Mouse (Mus musculus) kidney, postnatal 4 days (tissue): Measurements from ENCODE around the gene Gm9970.

Experiments
- DNase-seq, 2 experiments: peaks; one replicate each; pipeline ENCODE4 v3.0.0; 2021; ENCODE audit warnings: mixed read lengths in 2 of 2

Gene Gm9970

DNA sequence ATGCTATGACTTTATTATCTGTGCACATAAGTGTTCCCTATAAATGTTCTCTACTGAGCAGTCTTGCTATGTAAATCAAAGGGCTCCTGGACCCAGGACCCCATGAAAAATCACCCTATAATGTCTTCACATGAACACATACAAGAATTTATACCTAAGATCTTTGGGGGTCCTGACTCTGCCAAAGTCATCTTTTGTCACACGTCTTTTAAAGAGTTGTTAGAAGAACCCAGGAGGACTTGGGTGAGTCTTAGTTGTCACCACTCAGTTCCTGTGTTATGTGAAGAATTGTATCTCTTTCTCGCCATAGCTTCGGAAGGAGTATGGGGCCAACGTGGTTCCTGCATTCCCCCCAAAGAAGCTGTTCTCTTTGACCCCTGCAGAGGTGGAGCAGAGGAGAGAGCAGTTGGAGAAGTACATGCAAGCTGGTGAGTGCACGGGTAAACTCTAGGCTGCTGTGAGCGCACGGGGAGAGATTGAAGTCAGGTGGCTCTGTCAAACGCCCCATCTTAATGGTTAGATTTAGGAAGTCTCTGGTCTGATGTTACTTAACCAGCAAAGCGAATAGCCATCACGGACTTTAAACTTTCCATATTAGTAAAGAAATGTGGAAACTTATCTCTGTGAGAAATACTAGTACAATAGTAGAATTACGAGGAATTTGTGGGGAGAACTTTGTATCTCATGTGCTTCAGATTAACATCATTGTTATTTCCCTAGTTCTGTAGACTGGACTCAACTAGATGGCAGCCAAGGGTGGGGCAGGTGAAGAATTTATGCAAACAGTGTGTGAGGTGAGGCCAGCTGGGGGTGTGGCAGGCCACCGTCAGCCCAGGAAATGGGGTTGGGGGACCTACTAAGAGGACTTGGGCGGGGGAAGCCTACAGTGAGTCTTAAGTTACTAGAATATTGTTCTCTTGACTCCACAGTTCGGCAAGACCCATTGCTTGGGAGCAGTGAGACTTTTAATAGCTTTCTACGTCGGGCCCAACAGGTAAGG is 46.2 kb downstream of the Gm9970 start:
- no peak for DNase-seq

- no peak for DNase-seq
Observed at GRCm38 (mm10) chr5:31193631-31194281, 47.3 kb downstream of the Gm9970 start.

DNA sequence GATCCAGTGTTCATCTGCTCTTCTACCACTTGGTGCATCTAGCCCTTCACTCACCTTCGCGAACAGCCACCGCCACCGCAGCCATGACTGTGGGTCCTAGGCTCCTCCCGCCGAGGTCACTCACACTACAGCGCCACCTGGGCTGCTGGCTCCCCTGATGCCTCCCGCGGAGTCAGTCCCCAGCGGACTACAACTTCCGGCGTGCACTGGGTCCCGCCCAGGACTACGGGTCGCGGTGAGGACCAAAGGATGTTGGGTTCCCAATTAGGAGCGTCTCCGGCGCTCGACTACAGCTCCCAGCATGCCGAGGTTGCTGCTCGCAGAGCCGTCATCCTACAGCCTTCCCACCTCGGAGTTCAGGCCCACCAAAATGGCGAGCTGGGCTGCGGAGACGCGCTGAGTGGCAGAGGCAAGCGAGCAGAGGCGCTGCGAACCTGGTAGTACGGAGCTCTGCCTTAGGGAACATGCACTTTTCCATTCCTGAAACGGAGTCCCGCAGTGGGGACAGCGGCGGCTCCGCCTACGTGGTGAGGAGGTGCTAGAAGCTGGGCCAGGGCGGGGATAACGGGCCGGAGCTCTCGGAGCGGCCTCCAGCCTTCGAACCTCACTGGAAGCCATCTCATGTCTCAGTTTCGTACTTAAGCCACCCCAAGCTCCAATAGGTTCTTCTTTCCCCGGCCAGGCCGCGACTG is 47.9 kb downstream of the Gm9970 start, which contains the start of the genes Snx17 and Eif2b4:
TSS of gene Snx17 (plus strand) at position 289 of the 692 bp plus-strand sequence.
TSS of gene Eif2b4 (minus strand) at position 492 of the 692 bp plus-strand sequence.
- peak; percentile 99 for DNase-seq

- peak; percentile 81 to 89 for DNase-seq
Observed at GRCm38 (mm10) chr5:31192045-31192938, 48.7 kb downstream of the Gm9970 start.
